In genomic region chr6:127561231-127562020, GRCm38 (mm10) we compare ENCODE assay signal across 8 mouse cellular contexts. TPM values are rescaled to one million over a fixed set of nuclear protein-coding genes. Genes with fewer than 3 reads are reported as not detected.
A peak's percentile ranks its signal among the peaks of the same experiment; 100 is the strongest.
DNase-seq lines count a peak whose midpoint lies in the region.

Gene Cracr2a, plus strand, starts transcription at chr6:127561338.

- H3K9me3 ChIP-seq in megakaryocyte, embryonic 14.5 days = no peaks in the 10 kb centered on the region

- intact Hi-C loops in left cerebral cortex, postnatal 10 days (cut with DNase I) = no loop called here

- peaks cover 33% of the 10 kb centered on the region for H3K27me3 ChIP-seq in megakaryocyte, embryonic 14.5 days (replicated peaks)

- H3K36me3 ChIP-seq in megakaryocyte, embryonic 14.5 days (replicated peaks; ENCODE audit: low read length) = no peaks in the 10 kb centered on the region

- H3K4me3 ChIP-seq in megakaryocyte, embryonic 14.5 days (replicated peaks) = peak within 1 kb of the TSS; percentile 95

- peaks cover 50% of the 10 kb centered on the region for H3K4me1 ChIP-seq in megakaryocyte, embryonic 14.5 days

- peak; percentile 71 to 72 for DNase-seq in adrenal gland, adult 18-20 months (ENCODE audit: low spot score in 2 of 2)
- peak; percentile 88 for DNase-seq in embryo, embryonic 10.5 days (ENCODE audit: low spot score)
- DNase-seq in gastrocnemius, postnatal 10 days = peak; percentile 85
- DNase-seq in hindlimb bud, embryonic 11.5 days (ENCODE audit: extremely low spot score, low read depth, low spot score) = peak; percentile 47
- DNase-seq in left cerebral cortex, postnatal 10 days (ENCODE audit: extremely low spot score in 1 of 2, low spot score in 2 of 2) = peak; percentile 42 to 86
- DNase-seq in right cerebral cortex, postnatal 10 days (ENCODE audit: low spot score in 2 of 2) = peak; percentile 76 to 79
- peak; percentile 81 for DNase-seq in urinary bladder, postnatal 14 days (ENCODE audit: low spot score)

RNA-seq across cellular contexts. Expression of gene Cracr2a, which starts in this region (rescaled TPM):
- 1 to 10 TPM; 1.3 to 3.4 TPM for total RNA-seq in adrenal gland, adult 18-20 months (2021)
- total RNA-seq in gastrocnemius, postnatal 10 days (2021) = 1 to 10 TPM; 1.5 to 1.7 TPM
- total RNA-seq in left cerebral cortex, postnatal 10 days (2021) = 1 to 10 TPM; 1.4 to 2.7 TPM
- 0.21 and 0.49 TPM in 2 replicates for polyA plus RNA-seq in megakaryocyte, embryonic 14.5 days (2012; ENCODE audit: insufficient read depth, low replicate concordance)

Comparison
In these comparisons a context has a peak if more than half of its experiments do, and no peak if none do; other contexts are left out.
1. Peak in every context shown above with its lines: DNase-seq and H3K4me3 ChIP-seq.